Mouse (Mus musculus): Measurements from ENCODE around the gene Grb14. TPM values are rescaled to one million over a fixed set of nuclear protein-coding genes. Genes with fewer than 3 reads are reported as not detected.

The Grb14 gene
- polyA plus RNA-seq, 1 experiment from 2014 or later, result 34.0 TPM

- no peaks in the 10 kb centered on the region for H3K27me3 ChIP-seq (ENCODE audit: insufficient read depth, low read length)
- H3K36me3 ChIP-seq (ENCODE audit: insufficient read depth, low read length), result no peaks in the 10 kb centered on the region
- no peaks in the 10 kb centered on the region for H3K9me3 ChIP-seq (replicated peaks; ENCODE audit: low read length)
- no peak overlapping the region for H3K4me2 ChIP-seq (ENCODE audit: low read length)
- H3K9ac ChIP-seq (ENCODE audit: low read depth, low read length), result no peak overlapping the region
- 80% methylated on average over 5 of the region's 5 CpGs for WGBS
- DNase-seq (ENCODE audit: low spot score), result peak; percentile 24
- no peak overlapping the region for H3K27ac ChIP-seq
- H3K4me3 ChIP-seq (replicated peaks; ENCODE audit: low read depth, low read length), result no peak overlapping the region
- H3K4me1 ChIP-seq (replicated peaks; ENCODE audit: insufficient read depth, low read length), result no peaks in the 10 kb centered on the region
- peak; percentile 68 for TF ChIP-seq CTCF (IDR thresholded peaks at IDR 0.05; ENCODE audit: low read depth)
- ATAC-seq (replicated peaks; ENCODE audit: low FRiP score, low read depth), result no peak
Measured at GRCm38 (mm10) chr2:64904877-64905276, 119.9 kb downstream of the Grb14 start.

- H3K36me3 ChIP-seq (ENCODE audit: insufficient read depth, low read length), result no peaks in the 10 kb centered on the region
- H3K27me3 ChIP-seq (ENCODE audit: insufficient read depth, low read length), result no peaks in the 10 kb centered on the region
- no peak overlapping the region for H3K9ac ChIP-seq (ENCODE audit: low read depth, low read length)
- H3K27ac ChIP-seq, result no peak overlapping the region
- H3K9me3 ChIP-seq (replicated peaks; ENCODE audit: low read length), result no peaks in the 10 kb centered on the region
- TF ChIP-seq CTCF (IDR thresholded peaks at IDR 0.05; ENCODE audit: low read depth), result no peak
- H3K4me3 ChIP-seq (replicated peaks; ENCODE audit: low read depth, low read length), result no peak overlapping the region
- no peak for ATAC-seq (replicated peaks; ENCODE audit: low FRiP score, low read depth)
- H3K4me2 ChIP-seq (ENCODE audit: low read length), result no peak overlapping the region
- no peak for DNase-seq (ENCODE audit: low spot score)
- H3K4me1 ChIP-seq (replicated peaks; ENCODE audit: insufficient read depth, low read length), result no peaks in the 10 kb centered on the region
- 80% methylated on average over 5 of the region's 5 CpGs for WGBS
Measured at GRCm38 (mm10) chr2:64897844-64898243, 126.9 kb downstream of the Grb14 start.

GRCm38 (mm10) chr2:64893233-64893632 lies 131.6 kb downstream of the Grb14 start:
- Histone ChIP-seq H3K9me3 (replicated peaks; ENCODE audit: low read length) (no peaks in the 10 kb centered on the region), H3K36me3 (ENCODE audit: insufficient read depth, low read length) (no peaks in the 10 kb centered on the region), H3K27ac (no peak overlapping the region), H3K4me2 (ENCODE audit: low read length) (no peak overlapping the region), H3K9ac (ENCODE audit: low read depth, low read length) (no peak overlapping the region), H3K4me3 (replicated peaks; ENCODE audit: low read depth, low read length) (no peak overlapping the region), H3K27me3 (ENCODE audit: insufficient read depth, low read length) (no peaks in the 10 kb centered on the region), H3K4me1 (replicated peaks; ENCODE audit: insufficient read depth, low read length) (no peaks in the 10 kb centered on the region)
- TF ChIP-seq CTCF (IDR thresholded peaks at IDR 0.05; ENCODE audit: low read depth), result peak; percentile 49; the same call in 1 of the 2 replicates
- ATAC-seq (replicated peaks; ENCODE audit: low FRiP score, low read depth), result no peak
- peak; percentile 8 for DNase-seq (ENCODE audit: low spot score)
- 58% methylated on average over 7 of the region's 7 CpGs for WGBS

GRCm38 (mm10) chr2:64887098-64887757 lies 137.6 kb downstream of the Grb14 start:
- no peak overlapping the region for H3K9ac ChIP-seq (ENCODE audit: low read depth, low read length)
- no peak overlapping the region for H3K27ac ChIP-seq
- TF ChIP-seq CTCF (IDR thresholded peaks at IDR 0.05; ENCODE audit: low read depth), result no peak
- no peak for ATAC-seq (replicated peaks; ENCODE audit: low FRiP score, low read depth)
- no peaks in the 10 kb centered on the region for H3K27me3 ChIP-seq (ENCODE audit: insufficient read depth, low read length)
- no peaks in the 10 kb centered on the region for H3K9me3 ChIP-seq (replicated peaks; ENCODE audit: low read length)
- H3K4me2 ChIP-seq (ENCODE audit: low read length), result no peak overlapping the region
- no peaks in the 10 kb centered on the region for H3K4me1 ChIP-seq (replicated peaks; ENCODE audit: insufficient read depth, low read length)
- no peak overlapping the region for H3K4me3 ChIP-seq (replicated peaks; ENCODE audit: low read depth, low read length)
- no peaks in the 10 kb centered on the region for H3K36me3 ChIP-seq (ENCODE audit: insufficient read depth, low read length)
- no peak for DNase-seq (ENCODE audit: low spot score)
- WGBS, result 48% methylated on average over 6 of the region's 6 CpGs

DNA sequence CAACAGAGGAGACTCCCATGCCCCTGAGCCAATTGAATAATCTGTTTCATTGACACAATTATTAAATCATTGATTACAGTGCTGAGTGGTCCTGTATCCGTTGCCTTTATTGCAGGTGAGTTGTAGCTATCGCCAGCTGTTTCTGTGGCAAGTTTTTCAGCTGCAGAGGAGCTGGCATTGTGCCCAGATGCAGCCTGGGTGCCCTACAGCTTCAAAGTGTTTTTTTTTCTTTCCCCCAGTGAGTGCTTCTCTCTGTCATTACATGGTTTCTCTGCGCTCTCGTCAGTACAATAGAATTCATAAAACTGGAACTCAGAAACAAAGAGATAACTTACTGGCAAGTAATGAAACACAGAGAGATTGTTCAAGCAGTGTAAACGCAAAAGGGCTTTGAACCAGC lies 139.1 kb downstream of the Grb14 start:
- H3K4me1 ChIP-seq (replicated peaks; ENCODE audit: insufficient read depth, low read length), result no peaks in the 10 kb centered on the region
- no peak for DNase-seq (ENCODE audit: low spot score)
- no peak overlapping the region for H3K27ac ChIP-seq
- WGBS, result 52% methylated on average over 5 of the region's 5 CpGs
- no peak overlapping the region for H3K9ac ChIP-seq (ENCODE audit: low read depth, low read length)
- ATAC-seq (replicated peaks; ENCODE audit: low FRiP score, low read depth), result no peak
- H3K9me3 ChIP-seq (replicated peaks; ENCODE audit: low read length), result no peaks in the 10 kb centered on the region
- no peak overlapping the region for H3K4me3 ChIP-seq (replicated peaks; ENCODE audit: low read depth, low read length)
- no peak for TF ChIP-seq CTCF (IDR thresholded peaks at IDR 0.05; ENCODE audit: low read depth)
- no peak overlapping the region for H3K4me2 ChIP-seq (ENCODE audit: low read length)
- H3K27me3 ChIP-seq (ENCODE audit: insufficient read depth, low read length), result no peaks in the 10 kb centered on the region
- no peaks in the 10 kb centered on the region for H3K36me3 ChIP-seq (ENCODE audit: insufficient read depth, low read length)

DNA sequence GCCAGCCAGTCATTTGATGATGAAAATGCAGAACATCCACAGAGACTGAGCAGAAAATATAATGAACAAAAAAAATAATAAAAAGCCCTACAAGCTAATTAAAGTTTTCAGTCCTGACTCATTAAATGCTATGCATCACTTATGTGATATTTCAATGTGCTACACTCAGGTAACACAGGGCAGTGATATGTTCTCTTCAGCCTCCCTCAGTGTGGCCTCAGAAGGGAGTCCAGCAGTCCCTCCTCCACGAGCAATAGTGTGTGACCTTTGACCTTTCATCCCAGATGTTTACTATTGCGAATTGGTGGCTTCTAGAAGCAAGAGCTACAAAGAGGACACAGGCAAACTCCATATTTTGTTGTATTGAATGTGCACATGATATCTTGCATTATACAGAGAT lies 146.5 kb downstream of the Grb14 start:
- 28% methylated on average over 2 of the region's 2 CpGs for WGBS
- H3K27ac ChIP-seq, result no peak overlapping the region
- no peak for ATAC-seq (replicated peaks; ENCODE audit: low FRiP score, low read depth)

More for the DNA sequence above, 146.5 kb downstream of the Grb14 start:
- no peak overlapping the region for H3K4me2 ChIP-seq (ENCODE audit: low read length)
- no peak for TF ChIP-seq CTCF (IDR thresholded peaks at IDR 0.05; ENCODE audit: low read depth)
- H3K9ac ChIP-seq (ENCODE audit: low read depth, low read length), result no peak overlapping the region
- H3K27me3 ChIP-seq (ENCODE audit: insufficient read depth, low read length), result no peaks in the 10 kb centered on the region
- DNase-seq (ENCODE audit: low spot score), result no peak
- no peaks in the 10 kb centered on the region for H3K4me1 ChIP-seq (replicated peaks; ENCODE audit: insufficient read depth, low read length)
- no peaks in the 10 kb centered on the region for H3K9me3 ChIP-seq (replicated peaks; ENCODE audit: low read length)
- H3K36me3 ChIP-seq (ENCODE audit: insufficient read depth, low read length), result no peaks in the 10 kb centered on the region
- no peak overlapping the region for H3K4me3 ChIP-seq (replicated peaks; ENCODE audit: low read depth, low read length)

Other genes with a start within 250 kb of the Grb14 start
- 23.8 and 25.7 TPM in 2 replicates for gene Cobll1, start 214.4 kb upstream of the Grb14 start, polyA plus RNA-seq (2015; fragmentation: Nextera tagmentation; extraction: Ambion mirVana)

Measured in kidney, postnatal 0 days (tissue).